Mouse (Mus musculus) hematopoietic stem cell, adult 5-6 weeks (primary cell): ENCODE results near the gene Gadd45b. TPM values are rescaled to one million over a fixed set of nuclear protein-coding genes. Genes with fewer than 3 reads are reported as not detected.

Experiments used
- ATAC-seq, 2 experiments: fragments of 125-278 bp in 1 of 2; replicated peaks in 1 of 2; 2 replicates each; pipeline ENCODE4 v1.8.0; 2016 to 2017; ENCODE audit warnings: inconsistent platforms in 2 of 2, mild to moderate bottlenecking in 2 of 2, moderate number of reproducible peaks in 2 of 2, low read depth in 1 of 2, moderate TSS enrichment in 1 of 2; ENCODE audit not compliant: low FRiP score in 2 of 2, poor library complexity in 2 of 2, severe bottlenecking in 2 of 2, insufficient read depth in 1 of 2, low TSS enrichment in 1 of 2
- total RNA-seq: library from RNA; stranded (forward); fragments of 172-1452, 232-1000 nt; gene quantifications from 2 replicates; pipeline ENCODE4 v1.2.3, GENCODE M21; 2017

Gene Gadd45b
- 24.2 and 25.4 TPM in 2 replicates for total RNA-seq

DNA sequence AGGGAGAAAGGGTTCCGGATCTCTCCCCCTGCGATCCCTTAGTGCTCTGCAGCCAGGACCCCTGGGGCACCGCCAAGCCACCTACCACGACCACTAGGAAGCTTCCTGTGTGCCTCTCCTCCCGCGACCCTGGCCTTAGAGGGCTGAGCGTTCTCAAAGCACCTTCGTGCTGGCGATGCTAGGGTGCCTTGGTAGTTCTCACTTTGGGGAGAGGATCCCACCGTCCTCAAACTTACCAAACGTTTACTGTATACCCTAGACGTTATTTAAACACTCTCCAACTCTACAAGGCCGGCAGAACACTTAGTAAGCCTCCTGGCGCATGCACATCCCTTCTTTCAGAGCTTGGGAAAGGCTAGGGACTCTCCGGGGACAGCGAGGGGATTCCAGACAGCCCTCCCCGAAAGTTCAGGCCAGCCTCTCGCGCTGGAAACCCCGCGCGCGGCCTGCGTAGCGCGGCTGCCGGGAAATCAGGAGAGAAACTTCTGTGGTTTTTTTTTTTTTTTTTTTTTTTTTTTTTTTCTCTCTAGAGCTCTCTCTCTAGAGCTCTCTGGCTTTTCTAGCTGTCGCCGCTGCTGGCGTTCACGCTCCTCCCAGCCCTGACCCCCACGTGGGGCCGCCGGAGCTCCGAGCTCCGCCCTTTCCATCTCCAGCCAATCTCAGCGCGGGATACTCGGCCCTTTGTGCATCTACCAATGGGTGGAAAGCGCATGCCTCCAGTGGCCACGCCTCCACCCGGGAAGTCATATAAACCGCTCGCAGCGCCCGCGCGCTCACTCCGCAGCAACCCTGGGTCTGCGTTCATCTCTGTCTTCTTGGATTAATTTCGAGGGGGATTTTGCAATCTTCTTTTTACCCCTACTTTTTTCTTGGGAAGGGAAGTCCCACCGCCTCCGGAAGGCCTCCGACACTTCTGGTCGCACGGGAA is at the start of gene Gadd45b:
Gene Gadd45b, plus strand, starts transcription at position 775 of the 928 bp plus-strand sequence.
- peak; percentile 84 to 88 for ATAC-seq

DNA sequence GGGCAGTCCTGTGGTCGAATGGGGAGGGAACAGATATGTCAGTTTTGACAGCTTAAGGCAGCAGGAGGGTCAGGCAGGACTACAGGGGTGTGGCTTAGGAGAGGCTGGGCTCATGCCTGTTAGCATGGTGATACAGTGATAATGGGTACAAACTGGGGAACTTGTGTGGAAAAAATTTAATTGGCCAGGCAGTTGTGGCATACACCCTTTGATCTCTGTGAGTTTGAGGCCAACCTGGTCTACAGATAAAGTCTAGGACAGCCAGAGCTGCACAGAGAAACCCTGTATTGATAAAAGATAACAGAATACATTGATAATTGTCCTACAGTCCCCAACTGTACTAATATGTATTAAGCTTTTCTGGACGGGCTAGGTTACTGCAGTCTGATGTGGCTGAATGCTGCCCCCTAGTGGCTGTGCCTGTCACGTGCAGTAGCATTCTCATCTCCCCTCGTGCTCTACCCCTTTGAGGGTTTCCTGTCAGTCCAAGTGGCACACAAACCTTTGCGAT is 49.7 kb upstream of the Gadd45b start:
- peak; percentile 65 to 68; a peak in 3 of 4 replicates for ATAC-seq

DNA sequence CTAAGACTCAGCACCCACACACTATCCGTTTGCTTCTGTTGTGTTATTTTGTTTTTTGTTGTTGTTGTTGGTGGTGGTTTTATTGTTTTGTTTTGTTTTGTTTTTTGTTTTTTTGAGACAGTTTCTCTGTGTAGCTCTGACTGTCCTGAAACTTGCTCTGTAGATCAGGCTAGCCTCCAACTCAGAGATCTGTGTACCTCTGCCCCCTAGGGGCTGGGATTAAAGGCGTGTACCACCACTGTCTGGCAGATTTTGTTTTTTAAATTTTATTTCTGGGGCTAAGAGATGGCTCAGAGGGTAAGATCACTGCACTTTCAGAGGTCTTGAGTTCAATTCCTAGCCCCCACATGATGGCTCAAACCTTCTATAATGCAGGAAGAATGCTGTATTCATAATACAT is 49.0 kb upstream of the Gadd45b start:
- ATAC-seq = no peak

DNA sequence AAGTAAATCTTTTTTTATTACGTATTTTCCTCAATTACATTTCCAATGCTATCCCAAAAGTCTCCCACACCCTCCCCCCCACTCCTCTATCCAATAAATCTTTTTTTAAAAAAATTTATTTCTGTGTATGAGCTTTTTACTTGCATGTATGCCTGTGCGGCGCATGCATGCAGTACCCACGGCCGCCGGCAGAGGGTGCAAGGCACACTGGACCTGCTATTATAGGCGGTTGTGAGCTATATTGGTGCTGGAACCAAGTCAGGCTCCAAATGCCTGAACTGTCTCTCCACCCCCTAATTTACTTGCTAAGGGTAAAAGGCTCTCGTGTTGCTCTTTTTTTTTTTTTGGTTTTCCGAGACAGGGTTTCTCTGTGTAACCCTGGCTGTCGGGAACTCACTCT is 48.6 kb upstream of the Gadd45b start:
- ATAC-seq = peak in 1 of 2 experiments; percentile 46; a peak in 1 of 4 replicates

DNA sequence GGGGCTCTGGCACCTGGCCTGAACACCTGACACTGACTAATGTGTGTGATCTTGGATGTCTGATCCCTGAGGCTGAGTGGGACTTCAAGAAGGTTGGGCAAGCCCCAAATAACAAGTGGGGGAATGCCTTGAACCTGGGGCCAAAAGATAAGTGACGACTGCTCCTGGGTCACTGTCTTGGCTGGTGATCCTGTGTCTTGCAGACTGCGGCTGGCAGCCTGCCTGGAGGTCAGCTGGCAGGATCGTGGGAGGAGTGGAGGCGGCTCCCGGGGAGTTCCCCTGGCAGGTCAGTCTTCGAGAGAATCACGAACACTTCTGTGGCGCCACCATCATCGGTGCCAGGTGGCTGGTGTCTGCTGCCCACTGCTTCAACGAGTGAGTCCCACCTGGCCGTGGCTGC is 42.7 kb upstream of the Gadd45b start:
- ATAC-seq = no peak; a peak in 1 of 4 replicates

DNA sequence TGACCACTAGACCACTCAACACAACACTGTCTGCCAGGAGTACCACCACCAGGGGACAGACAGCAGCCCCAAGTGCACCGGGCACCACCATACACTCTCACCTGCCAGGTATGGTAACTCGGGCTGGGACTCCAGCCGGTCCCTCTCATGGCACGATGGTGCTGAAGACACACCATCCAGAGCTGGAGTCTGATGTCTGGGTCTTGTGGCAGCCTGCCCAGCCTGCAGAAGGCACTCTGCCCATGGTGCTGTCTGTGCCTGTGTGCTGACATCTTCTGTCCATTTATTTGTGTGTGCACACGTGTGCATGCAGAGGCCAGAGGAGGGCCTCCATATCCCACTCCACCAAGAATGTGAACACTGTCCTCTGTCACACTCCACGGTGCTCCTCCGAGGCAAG is 34.8 kb upstream of the Gadd45b start:
- ATAC-seq = no peak

DNA sequence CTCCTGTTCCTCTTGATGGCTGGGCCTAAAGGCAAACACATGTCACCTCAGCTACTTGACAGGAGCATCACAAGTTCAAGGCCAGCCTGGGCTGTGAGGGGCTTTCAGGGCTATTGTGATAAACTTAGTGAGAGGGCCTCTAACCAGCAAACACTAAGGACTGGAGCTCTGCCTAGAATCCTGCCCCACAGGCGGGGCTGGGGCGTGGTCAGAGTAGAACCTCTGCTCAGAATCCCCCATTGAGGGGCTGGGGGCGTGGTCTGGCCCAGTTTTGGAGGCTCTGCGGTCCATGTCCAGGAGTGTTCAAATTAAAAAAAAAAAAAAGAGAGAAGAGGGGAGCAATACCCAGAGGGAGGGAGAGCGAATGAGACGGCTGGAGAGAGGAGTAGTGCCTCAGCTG is 34.2 kb upstream of the Gadd45b start:
- no peak for ATAC-seq

DNA sequence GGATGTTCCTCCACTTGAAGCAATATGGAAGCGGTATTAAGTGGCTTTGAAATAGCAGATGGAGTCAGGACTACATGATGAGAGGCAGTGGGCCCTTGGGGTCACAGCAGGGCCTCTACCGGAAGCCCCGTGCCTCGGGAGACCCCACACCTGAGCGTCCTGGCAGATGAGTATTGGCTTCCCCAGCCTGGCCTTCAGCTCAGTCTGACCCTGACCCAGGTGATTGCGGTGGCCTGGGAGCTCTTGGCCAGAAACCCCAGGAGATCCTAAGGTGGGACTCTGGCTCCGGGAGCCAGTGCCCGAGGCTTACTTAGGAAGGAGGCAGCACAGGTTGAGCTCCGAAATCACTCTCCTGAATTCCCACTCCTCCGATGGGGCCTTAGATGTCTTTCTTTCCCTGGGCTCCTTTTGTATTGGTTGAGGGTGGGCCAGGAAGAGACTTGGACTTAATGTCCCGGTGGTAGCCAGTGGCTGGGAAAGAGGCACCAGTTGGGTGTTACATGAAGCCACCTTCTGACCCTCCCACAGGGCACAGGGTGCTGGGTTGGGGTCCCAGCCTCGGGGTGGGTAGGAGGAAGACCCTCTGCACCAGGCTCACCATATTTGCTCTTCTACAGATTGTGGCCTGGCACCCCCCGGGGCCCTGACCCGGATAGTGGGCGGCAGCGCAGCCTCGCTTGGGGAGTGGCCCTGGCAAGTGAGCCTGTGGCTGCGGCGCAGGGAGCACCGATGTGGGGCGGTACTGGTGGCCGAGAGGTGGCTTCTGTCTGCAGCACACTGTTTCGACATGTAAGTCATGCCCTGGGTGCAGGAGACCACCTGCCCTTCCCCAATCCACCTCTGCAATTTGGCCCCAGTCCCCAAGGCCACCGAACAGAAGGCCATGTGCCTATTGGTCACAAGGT is 33.0 kb upstream of the Gadd45b start:
- ATAC-seq = no peak

DNA sequence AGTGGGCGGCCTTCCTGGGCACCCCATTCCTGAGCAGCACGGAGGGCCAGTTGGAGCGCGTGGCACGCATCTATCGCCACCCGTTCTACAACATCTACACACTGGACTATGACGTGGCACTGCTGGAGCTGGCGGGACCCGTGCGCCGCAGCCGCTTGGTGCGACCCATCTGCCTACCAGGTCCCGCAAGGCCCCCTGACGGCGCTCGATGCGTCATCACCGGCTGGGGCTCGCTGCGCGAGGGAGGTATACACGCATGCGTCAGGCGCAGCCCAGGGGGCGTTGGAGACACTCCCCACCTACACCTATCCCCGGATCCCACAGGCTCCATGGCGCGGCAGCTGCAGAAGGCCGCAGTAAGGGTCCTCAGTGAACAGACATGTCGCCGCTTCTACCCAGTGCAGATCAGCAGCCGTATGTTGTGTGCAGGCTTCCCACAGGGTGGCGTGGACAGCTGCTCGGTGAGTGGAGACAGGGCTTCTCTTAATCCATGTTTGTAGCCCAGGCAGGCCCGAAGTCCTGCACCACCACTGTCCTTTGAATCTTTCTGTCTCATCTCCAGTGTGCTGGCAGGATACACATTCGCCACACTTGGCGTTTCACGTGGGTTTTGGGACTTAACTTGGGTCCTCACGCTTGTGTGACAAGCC is 31.9 kb upstream of the Gadd45b start:
- ATAC-seq = no peak

DNA sequence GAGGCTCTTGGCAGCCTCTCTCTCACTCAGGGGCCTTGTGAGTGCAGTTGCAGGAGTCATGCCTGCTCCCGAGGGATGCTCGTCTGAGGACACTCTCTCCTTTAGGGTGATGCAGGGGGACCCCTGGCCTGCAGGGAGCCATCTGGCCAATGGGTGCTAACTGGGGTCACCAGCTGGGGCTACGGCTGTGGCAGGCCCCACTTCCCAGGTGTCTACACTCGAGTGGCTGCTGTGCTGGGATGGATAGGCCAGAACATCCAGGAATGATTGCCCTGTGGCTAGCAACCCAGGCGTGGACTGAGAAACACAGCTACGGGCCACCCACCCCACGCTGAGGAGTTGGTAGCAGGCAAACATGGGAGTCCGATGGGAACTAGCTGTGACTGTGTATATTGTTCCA is 30.8 kb upstream of the Gadd45b start:
- no peak for ATAC-seq

DNA sequence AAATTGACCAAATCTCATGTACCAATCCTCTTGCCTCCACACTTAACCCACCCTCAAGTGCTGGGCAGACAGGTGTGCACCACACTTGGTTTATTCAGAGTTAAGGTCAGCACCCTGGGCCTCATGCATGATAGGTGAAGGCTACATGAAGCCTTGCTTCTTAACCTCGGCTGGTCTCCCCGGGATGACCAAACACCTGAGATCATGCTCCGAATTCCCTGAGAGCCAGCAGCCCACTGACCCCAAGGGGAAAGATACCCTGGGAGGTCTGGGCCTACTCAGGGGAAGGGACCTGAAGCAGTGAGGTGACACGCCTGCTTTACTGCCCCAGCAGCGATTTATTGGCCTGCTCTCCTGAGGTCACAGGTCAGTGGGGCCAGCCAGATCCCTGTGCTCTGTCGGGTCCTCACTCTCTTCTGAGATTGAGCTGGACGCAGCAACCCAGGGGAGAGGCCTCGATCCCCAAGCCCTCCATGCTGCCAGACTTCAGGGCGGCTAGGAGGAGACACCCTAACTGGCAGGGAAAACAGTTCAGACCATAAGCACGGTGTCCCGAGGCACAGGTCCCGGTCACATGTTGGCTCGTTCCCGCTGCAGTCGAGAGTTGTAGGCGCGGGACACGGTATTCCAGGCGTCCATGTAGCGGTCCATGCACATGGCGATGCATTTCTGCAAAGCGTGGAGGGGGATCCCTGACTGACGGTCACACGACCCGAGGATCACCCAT is 30.1 kb upstream of the Gadd45b start:
- ATAC-seq = no peak

DNA sequence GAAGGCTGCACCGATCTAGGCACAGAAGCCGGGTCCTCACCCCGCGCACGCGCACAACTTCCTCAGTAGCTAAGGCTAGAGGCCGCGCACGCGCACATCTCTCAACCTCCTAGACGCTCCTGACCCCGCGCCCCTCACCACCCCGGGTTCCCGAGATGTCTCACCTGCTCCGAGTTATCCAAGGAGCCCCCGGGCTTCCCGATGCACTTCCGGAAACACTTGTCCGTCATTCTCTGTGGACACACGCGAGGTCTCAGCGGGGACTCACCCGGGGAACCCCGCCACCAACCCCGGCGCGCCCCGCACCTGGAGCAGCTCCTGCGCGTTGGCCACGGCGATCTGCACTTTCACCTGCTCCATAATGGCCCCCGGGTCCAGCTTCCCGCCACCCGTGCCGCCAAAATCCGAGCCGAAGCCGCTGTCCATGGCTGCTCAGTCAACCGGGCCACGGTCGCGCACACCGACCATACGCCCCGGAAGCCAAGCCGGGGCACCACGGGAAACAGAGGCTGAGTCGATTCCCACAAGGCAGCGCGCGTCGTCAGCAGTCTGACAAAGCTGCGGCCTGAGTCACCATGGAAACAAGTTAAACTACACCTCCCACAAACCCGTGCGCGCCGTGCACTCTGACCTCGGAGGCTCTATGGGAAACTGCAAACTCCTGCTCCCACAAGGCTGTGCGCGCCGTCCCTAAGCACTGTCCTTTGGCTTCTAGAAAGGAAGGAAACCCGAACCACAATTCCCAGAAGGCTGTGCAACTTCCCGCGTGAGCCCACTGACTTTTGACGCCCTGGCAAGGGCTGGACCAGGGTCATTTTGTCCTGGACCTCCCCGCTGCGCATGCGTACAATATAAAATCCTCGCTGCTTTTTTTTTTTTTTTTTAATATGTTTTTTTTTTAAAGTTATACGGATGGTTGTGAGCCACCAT is 29.3 kb upstream of the Gadd45b start, which contains the start of gene Timm13:
Gene Timm13, minus strand, starts transcription at position 652 of the 930 bp plus-strand sequence.
- ATAC-seq = peak; percentile 94 to 96

DNA sequence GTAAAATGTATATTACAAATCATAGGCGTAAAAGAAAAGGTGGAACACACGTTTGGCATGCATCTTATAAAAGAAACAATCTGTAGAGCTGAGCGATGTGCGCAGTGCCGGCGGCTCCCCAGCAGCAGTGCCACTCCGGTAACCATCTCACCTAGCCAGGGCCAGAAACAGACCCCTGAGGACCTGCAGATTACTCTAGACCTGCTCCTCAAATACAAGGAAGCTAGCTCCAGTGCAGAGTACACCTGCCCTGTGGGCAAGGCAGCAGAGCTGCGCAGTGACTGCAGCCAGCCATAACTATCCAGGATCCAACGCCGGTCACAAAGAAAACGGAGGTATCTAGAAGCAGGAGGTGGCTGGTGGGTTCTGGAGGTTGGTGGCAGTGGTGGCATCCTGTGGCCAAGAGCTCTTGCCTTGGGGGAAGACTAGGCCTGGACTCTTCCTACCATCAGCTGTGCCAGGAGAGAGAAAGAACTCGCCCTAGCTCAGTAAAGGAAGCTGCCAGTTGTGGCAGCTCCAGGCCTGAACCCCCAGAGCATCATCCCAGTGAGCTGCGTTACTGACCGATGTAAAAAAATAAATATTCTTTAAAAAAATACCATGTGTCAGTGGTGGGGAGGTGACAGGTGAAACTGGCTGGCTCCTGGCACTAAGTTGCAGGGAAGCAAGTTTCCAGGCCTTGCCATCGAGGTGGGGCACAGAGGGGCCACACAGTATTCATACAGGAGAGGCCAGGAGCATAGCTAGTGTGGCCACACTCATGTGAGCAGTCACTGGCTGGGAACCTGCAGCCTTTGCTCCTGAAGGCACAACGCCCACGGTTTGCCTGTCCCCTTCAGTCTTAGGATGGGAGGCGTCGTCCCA is 28.2 kb upstream of the Gadd45b start:
- no peak for ATAC-seq

DNA sequence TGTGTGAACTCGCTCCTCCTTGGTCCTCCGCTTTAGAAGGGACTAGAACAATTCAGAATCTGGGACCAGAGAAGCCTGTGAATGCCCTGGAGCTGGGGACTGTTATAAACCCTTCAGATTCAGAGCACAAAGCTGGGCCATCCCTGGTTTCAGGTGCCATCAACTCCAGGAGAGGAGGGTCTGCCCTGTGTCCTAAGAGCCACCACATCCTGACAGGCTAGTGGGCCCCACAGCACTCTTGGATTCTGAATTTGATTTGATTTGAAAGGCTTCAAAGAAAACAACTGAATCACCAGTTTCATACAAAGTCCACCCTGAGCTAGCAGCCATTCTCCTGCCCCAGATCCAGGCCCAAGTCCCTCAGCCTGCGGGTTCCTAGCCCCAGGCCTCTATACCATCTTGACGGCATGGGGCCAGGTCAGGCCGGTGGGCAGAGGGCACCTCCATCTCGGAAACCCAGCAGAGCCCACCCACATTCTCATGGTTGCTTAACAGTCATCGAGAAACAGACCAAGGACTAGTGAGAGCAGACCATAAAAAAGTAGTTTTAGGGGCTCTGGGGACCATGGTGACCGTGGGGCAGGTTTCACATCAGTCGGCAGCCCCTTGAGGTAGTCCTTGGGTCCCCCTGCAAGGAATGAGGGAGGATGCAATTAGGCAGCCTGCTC is 27.5 kb upstream of the Gadd45b start:
- no peak for ATAC-seq

DNA sequence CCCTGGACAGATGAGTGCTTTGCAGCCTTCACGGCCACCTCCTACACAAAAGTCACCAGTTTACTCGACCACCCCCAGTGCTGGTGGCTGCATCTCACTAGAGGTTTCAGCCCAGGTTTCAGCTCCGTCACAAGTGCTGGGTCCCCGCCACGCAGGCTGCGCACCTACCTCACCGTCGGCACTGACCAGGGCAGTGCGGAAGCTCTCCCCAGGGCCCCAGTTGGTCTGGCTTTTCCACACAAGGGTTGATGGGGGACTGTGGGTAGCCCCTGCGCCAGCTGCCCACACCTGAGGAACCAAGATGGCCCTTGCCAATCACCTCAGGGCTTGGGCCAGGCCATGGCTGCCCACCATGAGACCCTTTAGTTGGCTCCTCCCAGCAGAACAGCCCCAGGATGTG is 26.6 kb upstream of the Gadd45b start:
- no peak for ATAC-seq
